Comparison of ENCODE assay signal across 11 mouse cellular contexts in the genomic region with DNA sequence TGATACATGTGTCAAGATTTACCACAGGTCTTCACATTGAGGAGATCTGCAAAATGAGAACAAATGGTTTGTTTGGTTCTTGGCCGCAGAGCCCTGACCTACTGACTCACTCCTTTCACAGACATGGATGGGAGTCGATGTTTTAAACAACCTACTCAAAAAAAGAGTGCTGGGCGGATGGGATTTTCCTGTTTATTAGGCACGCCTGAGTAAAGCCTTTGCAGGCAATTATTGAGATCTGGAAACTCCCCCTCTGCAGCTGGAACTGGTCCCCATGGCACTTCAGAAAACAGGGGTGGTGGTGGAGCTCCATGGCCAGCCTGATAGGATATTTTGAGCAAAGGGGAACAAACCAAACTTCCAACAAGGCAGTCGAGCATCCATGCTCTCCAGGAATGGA.
A peak's percentile ranks its signal among the peaks of the same experiment; 100 is the strongest.
DNase-seq lines count a peak whose midpoint lies in the region; ATAC-seq lines count a peak whose summit lies in the region.
"Had no signal": no experiment of that assay in that cellular context is flagged by ENCODE, and none has a peak within 500 bp of the region (broad histone marks: within the 10 kb centered on the region; RNA-seq: fewer than 3 reads in every experiment).

No protein-coding gene starts in this region.

- 16% methylated on average over 5 of the region's 5 CpGs for WGBS in kidney, embryonic 14.5 days
- WGBS in limb, embryonic 10.5 days = 48% methylated on average over 5 of the region's 5 CpGs

- H3K9ac ChIP-seq in kidney, embryonic 14.5 days (ENCODE audit: low read depth, low read length) = no peak overlapping the region

- 0 out of 2 replicates have a peak overlapping the region, but pooled peaks have one; percentile 15 for H3K27ac ChIP-seq in kidney, embryonic 14.5 days (ENCODE audit: low read depth, low read length)
- H3K27ac ChIP-seq in limb, embryonic 10.5 days = peak overlapping the region; percentile 74

- no peaks in the 10 kb centered on the region; the same call in 1 of the 2 replicates for H3K27me3 ChIP-seq in kidney, embryonic 14.5 days (ENCODE audit: control insufficient read depth, insufficient read depth, low read length)
- H3K27me3 ChIP-seq in limb, embryonic 10.5 days (ENCODE audit: low read depth, poor library complexity, severe bottlenecking) = no peaks in the 10 kb centered on the region

- no peak for DNase-seq in kidney, adult 18-20 months
- peak; percentile 17 for DNase-seq in urinary bladder, postnatal 14 days (ENCODE audit: low spot score)
- DNase-seq in urinary bladder, postnatal 25 days (ENCODE audit: low spot score) = no peak
- DNase-seq in limb, embryonic 10.5 days (ENCODE audit: low spot score) = no peak
- DNase-seq in spleen, postnatal 36 days (ENCODE audit: low spot score in 2 of 2) = no peak
- DNase-seq in right cerebral cortex, postnatal 36 days (ENCODE audit: low spot score in 2 of 2) = no peak
- no peak for DNase-seq in heart, adult 8-10 months (ENCODE audit: low spot score)
- DNase-seq: cerebellum, postnatal 14 days; thymus, adult 2 months had no signal

- peak; percentile 24; the same call in 1 of the 2 replicates for ATAC-seq in kidney, embryonic 14.5 days (ENCODE audit: low FRiP score, low TSS enrichment)

- H3K36me3 ChIP-seq in kidney, embryonic 14.5 days (ENCODE audit: control insufficient read depth, insufficient read depth, low read length) = no peaks in the 10 kb centered on the region
- no peaks in the 10 kb centered on the region for H3K36me3 ChIP-seq in limb, embryonic 10.5 days

- H3K4me2 ChIP-seq in kidney, embryonic 14.5 days (replicated peaks; ENCODE audit: low read depth, low read length) = no peak overlapping the region
- H3K4me2 ChIP-seq: liver, embryonic 11.5 days had no signal

- peaks cover 23% of the 10 kb centered on the region for H3K4me1 ChIP-seq in kidney, embryonic 14.5 days (ENCODE audit: control insufficient read depth, insufficient read depth, low read length)
- H3K4me1 ChIP-seq in limb, embryonic 10.5 days = peaks cover 34% of the 10 kb centered on the region

- no peak overlapping the region for H3K4me3 ChIP-seq in kidney, embryonic 14.5 days (ENCODE audit: low read length)
- no peak overlapping the region for H3K4me3 ChIP-seq in limb, embryonic 10.5 days

- H3K9me3 ChIP-seq in kidney, embryonic 14.5 days (ENCODE audit: control insufficient read depth, low read length) = no peaks in the 10 kb centered on the region
- H3K9me3 ChIP-seq in limb, embryonic 10.5 days (replicated peaks) = no peaks in the 10 kb centered on the region
